Mouse (Mus musculus): ENCODE data around the gene Ccl22. TPM values are rescaled to one million over a fixed set of nuclear protein-coding genes. Genes with fewer than 3 reads are reported as not detected.

Ccl22 gene
- polyA plus RNA-seq (2016; fragmentation: Nextera tagmentation; extraction: Ambion mirVana), result not detected in 2 replicates

GRCm38 (mm10) chr8:94745476-94746184 lies at the start of gene Ccl22:
Ccl22 (plus strand) TSS chr8:94745590.
- H3K4me2 ChIP-seq, result no peak within 1 kb of the TSS

GRCm38 (mm10) chr8:94695994-94696384 lies 49.4 kb upstream of the Ccl22 start, which contains the start of gene Pllp:
Pllp (minus strand) TSS chr8:94696278.
- Histone ChIP-seq H3K4me2 (peak within 1 kb of the TSS; percentile 71), H3K4me1 (replicated peaks) (peaks cover 15% of the 10 kb centered on the region; the same call in 1 of the 2 replicates), H3K9ac (no peak within 1 kb of the TSS), H3K9me3 (replicated peaks) (no peaks in the 10 kb centered on the region), H3K4me3 (peak within 1 kb of the TSS; percentile 47), H3K27ac (ENCODE audit: poor library complexity, severe bottlenecking) (no peak within 1 kb of the TSS), H3K27me3 (replicated peaks) (peaks cover 79% of the 10 kb centered on the region), H3K36me3 (no peaks in the 10 kb centered on the region)
- ATAC-seq (ENCODE audit: insufficient number of reproducible peaks, low FRiP score), result peak; percentile 72
- under 1% methylated on average over 41 of the region's 41 CpGs for WGBS

More at GRCm38 (mm10) chr8:94745476-94746184, at the start of gene Ccl22:
- Histone ChIP-seq H3K27ac (ENCODE audit: poor library complexity, severe bottlenecking) (no peak within 1 kb of the TSS), H3K9ac (no peak within 1 kb of the TSS), H3K4me3 (no peak within 1 kb of the TSS), H3K36me3 (no peaks in the 10 kb centered on the region), H3K9me3 (replicated peaks) (peaks cover 4% of the 10 kb centered on the region), H3K4me1 (replicated peaks) (no peaks in the 10 kb centered on the region), H3K27me3 (replicated peaks) (peaks cover 16% of the 10 kb centered on the region)
- ATAC-seq (ENCODE audit: insufficient number of reproducible peaks, low FRiP score), result no peak
- 80% methylated on average over 7 of the region's 7 CpGs for WGBS

- no peak for ATAC-seq (ENCODE audit: insufficient number of reproducible peaks, low FRiP score)
- Histone ChIP-seq H3K4me2 (0 out of 2 replicates have a peak overlapping the region, but pooled peaks have one; percentile 71), H3K27ac (ENCODE audit: poor library complexity, severe bottlenecking) (no peak overlapping the region), H3K4me1 (replicated peaks) (peaks cover 15% of the 10 kb centered on the region; the same call in 1 of the 2 replicates), H3K9ac (no peak overlapping the region), H3K27me3 (replicated peaks) (peaks cover 76% of the 10 kb centered on the region), H3K4me3 (peak overlapping the region; percentile 47), H3K9me3 (replicated peaks) (no peaks in the 10 kb centered on the region), H3K36me3 (no peaks in the 10 kb centered on the region)
- 45% methylated on average over 3 of the region's 3 CpGs for WGBS
These were observed 48.8 kb upstream of the Ccl22 start for GRCm38 (mm10) chr8:94696566-94696965.

- H3K9ac ChIP-seq, result no peak overlapping the region
- peaks cover 15% of the 10 kb centered on the region; the same call in 1 of the 2 replicates for H3K4me1 ChIP-seq (replicated peaks)
- no peak overlapping the region for H3K4me2 ChIP-seq
- WGBS, result 73% methylated on average over 6 of the region's 6 CpGs
- ATAC-seq (ENCODE audit: insufficient number of reproducible peaks, low FRiP score), result no peak
- H3K27me3 ChIP-seq (replicated peaks), result peaks cover 63% of the 10 kb centered on the region
- H3K4me3 ChIP-seq, result no peak overlapping the region
- no peaks in the 10 kb centered on the region for H3K36me3 ChIP-seq
- H3K9me3 ChIP-seq (replicated peaks), result no peaks in the 10 kb centered on the region
- H3K27ac ChIP-seq (ENCODE audit: poor library complexity, severe bottlenecking), result no peak overlapping the region
These were observed 47.4 kb upstream of the Ccl22 start for GRCm38 (mm10) chr8:94697956-94698355.

GRCm38 (mm10) chr8:94699366-94699765 lies 46.0 kb upstream of the Ccl22 start:
- Histone ChIP-seq H3K9ac (no peak overlapping the region), H3K36me3 (no peaks in the 10 kb centered on the region), H3K9me3 (replicated peaks) (no peaks in the 10 kb centered on the region), H3K27me3 (replicated peaks) (peaks cover 49% of the 10 kb centered on the region), H3K4me2 (no peak overlapping the region), H3K4me3 (no peak overlapping the region), H3K4me1 (replicated peaks) (peaks cover 16% of the 10 kb centered on the region; the same call in 1 of the 2 replicates), H3K27ac (ENCODE audit: poor library complexity, severe bottlenecking) (no peak overlapping the region)
- no peak for ATAC-seq (ENCODE audit: insufficient number of reproducible peaks, low FRiP score)
- 70% methylated on average over 16 of the region's 16 CpGs for WGBS

- no peak overlapping the region for H3K27ac ChIP-seq (ENCODE audit: poor library complexity, severe bottlenecking)
- WGBS, result 72% methylated on average over 4 of the region's 4 CpGs
- no peak for ATAC-seq (ENCODE audit: insufficient number of reproducible peaks, low FRiP score)
- no peaks in the 10 kb centered on the region for H3K36me3 ChIP-seq
- H3K9me3 ChIP-seq (replicated peaks), result no peaks in the 10 kb centered on the region
- no peak overlapping the region for H3K4me2 ChIP-seq
- H3K4me1 ChIP-seq (replicated peaks), result peaks cover 20% of the 10 kb centered on the region
- no peak overlapping the region for H3K4me3 ChIP-seq
- H3K27me3 ChIP-seq (replicated peaks), result peaks cover 38% of the 10 kb centered on the region
- no peak overlapping the region for H3K9ac ChIP-seq
These were observed 44.9 kb upstream of the Ccl22 start for GRCm38 (mm10) chr8:94700421-94700935.

- 68% methylated on average over 3 of the region's 3 CpGs for WGBS
- H3K36me3 ChIP-seq, result no peaks in the 10 kb centered on the region
- H3K9ac ChIP-seq, result no peak overlapping the region
- no peak for ATAC-seq (ENCODE audit: insufficient number of reproducible peaks, low FRiP score)
- H3K4me2 ChIP-seq, result peak overlapping the region; percentile 65
- H3K27me3 ChIP-seq (replicated peaks), result peaks cover 21% of the 10 kb centered on the region
- H3K4me3 ChIP-seq, result peak overlapping the region; percentile 52; the same call in 1 of the 2 replicates
- no peak overlapping the region for H3K27ac ChIP-seq (ENCODE audit: poor library complexity, severe bottlenecking)
- no peaks in the 10 kb centered on the region for H3K9me3 ChIP-seq (replicated peaks)
- peaks cover 26% of the 10 kb centered on the region for H3K4me1 ChIP-seq (replicated peaks)
These were observed 43.2 kb upstream of the Ccl22 start for GRCm38 (mm10) chr8:94702156-94702555.

GRCm38 (mm10) chr8:94702844-94703813 lies 42.3 kb upstream of the Ccl22 start:
- H3K4me3 ChIP-seq, result peak overlapping the region; percentile 52
- no peaks in the 10 kb centered on the region for H3K36me3 ChIP-seq
- H3K9ac ChIP-seq, result peak overlapping the region; percentile 42; the same call in 1 of the 2 replicates
- H3K27me3 ChIP-seq (replicated peaks), result peaks cover 13% of the 10 kb centered on the region
- no peaks in the 10 kb centered on the region for H3K9me3 ChIP-seq (replicated peaks)
- H3K4me2 ChIP-seq, result peak overlapping the region; percentile 65
- peak; percentile 88 for ATAC-seq (ENCODE audit: insufficient number of reproducible peaks, low FRiP score)
- no peak overlapping the region for H3K27ac ChIP-seq (ENCODE audit: poor library complexity, severe bottlenecking)
- under 1% methylated on average over 35 of the region's 35 CpGs for WGBS
- H3K4me1 ChIP-seq (replicated peaks), result peaks cover 28% of the 10 kb centered on the region

- no peak overlapping the region for H3K27ac ChIP-seq (ENCODE audit: poor library complexity, severe bottlenecking)
- peak; percentile 90 for ATAC-seq (ENCODE audit: insufficient number of reproducible peaks, low FRiP score)
- no peaks in the 10 kb centered on the region for H3K36me3 ChIP-seq
- peaks cover 28% of the 10 kb centered on the region for H3K4me1 ChIP-seq (replicated peaks)
- peak overlapping the region; percentile 87 for H3K4me2 ChIP-seq
- H3K4me3 ChIP-seq, result peak overlapping the region; percentile 55
- no peaks in the 10 kb centered on the region for H3K9me3 ChIP-seq (replicated peaks)
- peak overlapping the region; percentile 62 for H3K9ac ChIP-seq
- WGBS, result under 1% methylated on average over 35 of the region's 35 CpGs
- H3K27me3 ChIP-seq (replicated peaks), result peaks cover 8% of the 10 kb centered on the region; the same call in 1 of the 2 replicates
These were observed 41.3 kb upstream of the Ccl22 start for GRCm38 (mm10) chr8:94703972-94704668.

- WGBS, result 19% methylated on average over 9 of the region's 9 CpGs
- Histone ChIP-seq H3K36me3 (no peaks in the 10 kb centered on the region), H3K4me1 (replicated peaks) (peaks cover 28% of the 10 kb centered on the region), H3K27me3 (replicated peaks) (peaks cover 3% of the 10 kb centered on the region; the same call in 1 of the 2 replicates), H3K4me2 (peak overlapping the region; percentile 87), H3K4me3 (peak overlapping the region; percentile 55), H3K9ac (peak overlapping the region; percentile 62), H3K27ac (ENCODE audit: poor library complexity, severe bottlenecking) (no peak overlapping the region), H3K9me3 (replicated peaks) (no peaks in the 10 kb centered on the region)
- no peak for ATAC-seq (ENCODE audit: insufficient number of reproducible peaks, low FRiP score)
These were observed 40.8 kb upstream of the Ccl22 start for GRCm38 (mm10) chr8:94704669-94704984.
